Mouse (Mus musculus) liver, adult 2 months (tissue): ENCODE results near the gene Fip1l1. TPM values are rescaled to one million over a fixed set of nuclear protein-coding genes. Genes with fewer than 3 reads are reported as not detected.

Experiments
- DNase-seq: peaks from one replicate; pipeline ENCODE4 v3.0.0-alpha.2; 2011; ENCODE audit warnings: low read depth, low spot score; ENCODE audit errors: extremely low read depth
- H3K27ac ChIP-seq: fragments of 200-500 bp; replicated peaks from 2 replicates; pipeline ENCODE4 v1.5.1; 2012; ENCODE audit warnings: low read depth, mild to moderate bottlenecking, control low read depth, inconsistent platforms, low read length; ENCODE audit not compliant: insufficient read depth
- H3K27me3 ChIP-seq: fragments of 200-500 bp; 2 replicates; pipeline ENCODE4 v1.6.1; 2012; ENCODE audit warnings: mild to moderate bottlenecking, moderate library complexity, low read length, inconsistent platforms; ENCODE audit not compliant: control insufficient read depth, insufficient read depth
- H3K36me3 ChIP-seq: fragments of 200-500 bp; 2 replicates; pipeline ENCODE4 v1.6.1; 2012; ENCODE audit warnings: low read length, inconsistent platforms; ENCODE audit not compliant: control insufficient read depth, insufficient read depth
- H3K4me1 ChIP-seq: fragments of 200-500 bp; 2 replicates; pipeline ENCODE4 v1.6.1; 2011; ENCODE audit warnings: low read length; ENCODE audit not compliant: control insufficient read depth, insufficient read depth
- H3K4me3 ChIP-seq: fragments of 200-500 bp; 2 replicates; pipeline ENCODE4 v1.5.1; 2011; ENCODE audit warnings: low read depth, mild to moderate bottlenecking, control low read depth, low read length, moderate library complexity; ENCODE audit not compliant: insufficient read depth
- H3K79me2 ChIP-seq: fragments of 200-500 bp; 2 replicates; pipeline ENCODE4 v1.6.1; 2012; ENCODE audit warnings: inconsistent platforms, mild to moderate bottlenecking, low read length, moderate library complexity; ENCODE audit not compliant: control insufficient read depth, insufficient read depth
- H3K9ac ChIP-seq: fragments of 200-500 bp; 2 replicates; pipeline ENCODE4 v1.6.1; 2012; ENCODE audit warnings: low read depth, mild to moderate bottlenecking, control low read depth, inconsistent platforms, low read length
- CTCF ChIP-seq: fragments of 200-500 bp; IDR thresholded peaks from 2 replicates; pipeline ENCODE4 v1.5.1; 2011; ENCODE audit warnings: low read depth, low read length, control low read depth
- POLR2A ChIP-seq: fragments of 200-500 bp; IDR thresholded peaks from 2 replicates; pipeline ENCODE4 v1.6.1; 2011; ENCODE audit warnings: low read length, control low read depth; ENCODE audit not compliant: insufficient read depth; ENCODE audit errors: extremely low read depth
- WGBS: fragments of 180-500 bp; shearing (Covaris S2); methylation state at CpG from one replicate; pipeline ENCODE4 v1.1.7; 2018; 5-methylcytosine and 5-hydroxymethylcytosine counted together
- polyA plus RNA-seq: library from polyadenylated mRNA; depleted of rRNA; stranded (reverse); fragments of >200 nt; gene quantifications from 2 replicates; pipeline ENCODE4 v1.2.3, GENCODE M21; 2012
- total RNA-seq: library from RNA; depleted of rRNA; stranded (reverse); fragments of >200 nt; gene quantifications from 2 replicates; pipeline ENCODE4 v1.2.3, GENCODE M21; 2014

Fip1l1 gene
- total and polyA plus RNA-seq, 2 experiments = 13.7 to 21.9 TPM

GRCm38 (mm10) chr5:74601965-74602364 lies 66.7 kb downstream of the Fip1l1 start:
- H3K27me3 ChIP-seq = no peaks in the 10 kb centered on the region
- H3K36me3 ChIP-seq = peaks cover 12% of the 10 kb centered on the region
- no peak overlapping the region for H3K4me3 ChIP-seq
- no peak for DNase-seq
- H3K4me1 ChIP-seq = peaks cover 4% of the 10 kb centered on the region; the same call in 1 of the 2 replicates
- no peaks in the 10 kb centered on the region for H3K79me2 ChIP-seq
- TF ChIP-seq CTCF (no peak), POLR2A (no peak)
- 89% methylated on average over 6 of the region's 6 CpGs for WGBS
- H3K27ac ChIP-seq = no peak overlapping the region
- no peak overlapping the region for H3K9ac ChIP-seq

- TF ChIP-seq POLR2A (no peak), CTCF (no peak)
- Histone ChIP-seq H3K36me3 (peaks cover 9% of the 10 kb centered on the region), H3K4me3 (no peak overlapping the region), H3K27ac (no peak overlapping the region), H3K27me3 (no peaks in the 10 kb centered on the region), H3K9ac (no peak overlapping the region), H3K79me2 (no peaks in the 10 kb centered on the region), H3K4me1 (peaks cover 4% of the 10 kb centered on the region; the same call in 1 of the 2 replicates)
- 92% methylated on average over 10 of the region's 10 CpGs for WGBS
- no peak for DNase-seq
Observed at GRCm38 (mm10) chr5:74602371-74602770, 67.1 kb downstream of the Fip1l1 start.

- no peaks in the 10 kb centered on the region for H3K79me2 ChIP-seq
- 75% methylated on average over 4 of the region's 4 CpGs for WGBS
- TF ChIP-seq CTCF (no peak), POLR2A (no peak)
Observed at GRCm38 (mm10) chr5:74603306-74603705, 68.1 kb downstream of the Fip1l1 start.

GRCm38 (mm10) chr5:74606213-74606612 lies 71.0 kb downstream of the Fip1l1 start:
- H3K79me2 ChIP-seq = no peaks in the 10 kb centered on the region
- H3K27me3 ChIP-seq = no peaks in the 10 kb centered on the region
- H3K4me1 ChIP-seq = no peaks in the 10 kb centered on the region
- WGBS = 92% methylated on average over 8 of the region's 8 CpGs
- no peak overlapping the region for H3K4me3 ChIP-seq
- H3K9ac ChIP-seq = no peak overlapping the region
- no peak overlapping the region for H3K27ac ChIP-seq
- DNase-seq = no peak
- H3K36me3 ChIP-seq = no peaks in the 10 kb centered on the region
- TF ChIP-seq POLR2A (no peak), CTCF (no peak)

More at GRCm38 (mm10) chr5:74603306-74603705, 68.1 kb downstream of the Fip1l1 start:
- Histone ChIP-seq H3K4me3 (no peak overlapping the region), H3K4me1 (peaks cover 2% of the 10 kb centered on the region; the same call in 1 of the 2 replicates), H3K27me3 (no peaks in the 10 kb centered on the region), H3K36me3 (peaks cover 7% of the 10 kb centered on the region), H3K27ac (no peak overlapping the region), H3K9ac (no peak overlapping the region)
- DNase-seq = no peak

- peaks cover 7% of the 10 kb centered on the region; the same call in 1 of the 2 replicates for H3K4me1 ChIP-seq
- H3K79me2 ChIP-seq = no peaks in the 10 kb centered on the region
- H3K4me3 ChIP-seq = no peak overlapping the region
- WGBS = 88% methylated on average over 10 of the region's 10 CpGs
- no peaks in the 10 kb centered on the region for H3K27me3 ChIP-seq
- DNase-seq = no peak
- no peak overlapping the region for H3K9ac ChIP-seq
- no peaks in the 10 kb centered on the region for H3K36me3 ChIP-seq
- H3K27ac ChIP-seq = no peak overlapping the region
- TF ChIP-seq POLR2A (no peak), CTCF (no peak)
Observed at GRCm38 (mm10) chr5:74610511-74610910, 75.3 kb downstream of the Fip1l1 start.

GRCm38 (mm10) chr5:74612713-74613112 lies 77.5 kb downstream of the Fip1l1 start:
- WGBS = 89% methylated on average over 5 of the region's 5 CpGs
- Histone ChIP-seq H3K27ac (no peak overlapping the region), H3K9ac (no peak overlapping the region), H3K79me2 (no peaks in the 10 kb centered on the region), H3K4me1 (peaks cover 7% of the 10 kb centered on the region; the same call in 1 of the 2 replicates), H3K27me3 (no peaks in the 10 kb centered on the region), H3K36me3 (no peaks in the 10 kb centered on the region), H3K4me3 (no peak overlapping the region)
- TF ChIP-seq CTCF (no peak), POLR2A (no peak)
- DNase-seq = no peak
